ENCODE assay signal across 18 mouse cellular contexts in genomic region chr16:91639636-91640035, GRCm38 (mm10).
"Had no signal": no experiment of that assay in that cellular context is flagged by ENCODE, and none has a peak within 500 bp of the region (broad histone marks: within the 10 kb centered on the region; RNA-seq: fewer than 3 reads in every experiment).

No protein-coding gene starts in this region.

- H3K27ac ChIP-seq: limb, embryonic 12.5 days; liver, embryonic 13.5 days; lung, embryonic 15.5 days; macrophage; midbrain, embryonic 15.5 days; neural tube, embryonic 13.5 days; stomach, embryonic 15.5 days had no signal

- H3K27me3 ChIP-seq: limb, embryonic 12.5 days; liver, embryonic 13.5 days; lung, embryonic 15.5 days; megakaryocyte, embryonic 14.5 days; midbrain, embryonic 15.5 days; neural tube, embryonic 13.5 days; stomach, embryonic 15.5 days had no signal

- H3K4me3 ChIP-seq: limb, embryonic 12.5 days; liver, embryonic 13.5 days; lung, embryonic 15.5 days; megakaryocyte, embryonic 14.5 days; midbrain, embryonic 15.5 days; neural tube, embryonic 13.5 days; stomach, embryonic 15.5 days had no signal

- DNase-seq: kidney, adult 2 months; kidney, postnatal 25 days; layer of hippocampus, adult 9-11 months; liver; liver, embryonic 13.5 days; liver, postnatal 0 days; lung, postnatal 14 days; retina, postnatal 1 day; spleen, adult 18-20 months; thymus, adult 18-20 months; thymus, postnatal 25 days had no signal

- H3K4me1 ChIP-seq: limb, embryonic 12.5 days; stomach, embryonic 15.5 days had no signal
